Mouse (Mus musculus) megakaryocyte, embryonic 14.5 days (primary cell): ENCODE results near the gene Ovgp1.

ENCODE experiments used
- FLI1 ChIP-seq: IDR thresholded peaks from 2 replicates; pipeline ENCODE4 v1.6.1; 2012; ENCODE audit warnings: low read length, inconsistent platforms, mixed read lengths
- GATA1 ChIP-seq: IDR thresholded peaks from 3 replicates; pipeline ENCODE4 v1.6.1; 2012; ENCODE audit warnings: mixed read lengths, low read length, inconsistent platforms, borderline replicate concordance

DNA sequence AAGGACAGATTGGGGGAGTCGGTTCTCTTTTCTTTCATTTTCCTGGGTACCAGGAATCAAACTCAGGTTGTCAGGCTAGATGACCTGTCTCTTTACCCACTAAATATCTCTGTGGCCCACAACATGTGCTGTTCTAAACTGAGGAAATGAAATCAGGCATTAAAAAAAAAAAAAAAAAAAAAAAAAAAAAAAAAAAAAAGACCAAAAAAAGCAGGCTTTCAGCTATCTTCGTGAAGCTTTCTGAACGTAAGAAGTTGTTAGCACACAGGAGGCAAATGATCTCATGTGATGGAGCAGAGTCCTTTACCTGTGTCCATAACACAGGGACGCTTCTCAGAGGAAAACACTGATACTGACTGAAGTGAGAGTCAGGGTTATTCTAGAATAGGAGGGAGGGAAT, 37.4 kb upstream of the Ovgp1 start:
- TF ChIP-seq GATA1 (no peak), FLI1 (no peak)
